Mouse (Mus musculus) small intestine, adult 2 months (tissue): ENCODE data around the gene Gm36210. TPM values are rescaled to one million over a fixed set of nuclear protein-coding genes. Genes with fewer than 3 reads are reported as not detected.
"Not testable (repeated sequence)": the region's sequence is repeated elsewhere in the genome, so short reads cannot be mapped to it uniquely, and the experiment has no call there.

Source experiments
- H3K27ac ChIP-seq: fragments of 200-500 bp; 2 replicates; pipeline ENCODE4 v1.5.1; 2012; ENCODE audit warnings: low read depth, low read length, control low read depth, inconsistent platforms; ENCODE audit not compliant: insufficient read depth
- H3K27me3 ChIP-seq: fragments of 200-500 bp; 2 replicates; pipeline ENCODE4 v1.6.1; 2012; ENCODE audit warnings: mild to moderate bottlenecking, moderate library complexity, low read length, inconsistent platforms; ENCODE audit not compliant: control insufficient read depth, insufficient read depth
- H3K36me3 ChIP-seq: fragments of 200-500 bp; 2 replicates; pipeline ENCODE4 v1.6.1; 2012; ENCODE audit warnings: mild to moderate bottlenecking, low read length, control low read depth, inconsistent platforms; ENCODE audit not compliant: control insufficient read depth, insufficient read depth
- H3K4me1 ChIP-seq: fragments of 200-500 bp; 2 replicates; pipeline ENCODE4 v1.6.1; 2012; ENCODE audit warnings: low read length, inconsistent platforms, mixed read lengths; ENCODE audit not compliant: control insufficient read depth, insufficient read depth, insufficient read length
- H3K4me3 ChIP-seq: fragments of 200-500 bp; 2 replicates; pipeline ENCODE4 v1.5.1; 2012; ENCODE audit warnings: low read depth, mild to moderate bottlenecking, control low read depth, inconsistent platforms, low read length, moderate library complexity
- CTCF ChIP-seq: fragments of 200-500 bp; IDR thresholded peaks from 2 replicates; pipeline ENCODE4 v1.5.1; 2012; ENCODE audit warnings: low read depth, mild to moderate bottlenecking, control low read depth, inconsistent platforms, low read length, moderate library complexity, mixed read lengths; ENCODE audit not compliant: insufficient replicate concordance, insufficient read length; ENCODE audit errors: extremely low read depth
- POLR2A ChIP-seq: fragments of 200-500 bp; IDR thresholded peaks from 2 replicates; pipeline ENCODE4 v1.6.1; 2012; ENCODE audit warnings: low read depth, mild to moderate bottlenecking, control low read depth, inconsistent platforms, low read length, moderate library complexity
- WGBS: fragments of 180-500 bp; shearing (Covaris S2); methylation state at CpG from one replicate; pipeline ENCODE4 v1.1.7; 2018; 5-methylcytosine and 5-hydroxymethylcytosine counted together
- polyA plus RNA-seq: library from polyadenylated mRNA; depleted of rRNA; stranded (reverse); fragments of >200 nt; gene quantifications from 2 replicates; pipeline ENCODE4 v1.2.3, GENCODE M21; 2012

Gm36210 gene
- polyA plus RNA-seq, 1 experiment: not detected

DNA sequence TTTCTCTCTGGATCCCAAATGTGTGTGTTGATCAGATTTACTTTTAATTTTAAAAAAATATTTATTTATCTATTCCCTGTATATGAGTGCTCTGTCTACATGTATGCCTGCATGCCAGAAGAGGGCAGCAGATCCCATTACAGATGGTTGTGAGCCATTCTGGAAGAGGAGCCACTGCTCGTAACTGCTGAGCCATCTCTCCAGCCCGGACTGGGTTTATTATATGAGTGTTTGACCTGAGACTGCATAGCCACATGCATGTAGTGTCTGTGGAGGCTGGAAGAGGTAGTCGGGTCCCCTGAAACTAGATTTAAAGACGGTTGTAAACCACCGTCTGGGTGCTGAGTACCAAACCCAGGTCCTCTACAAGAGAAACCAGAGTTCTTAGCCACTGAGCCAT is 41.2 kb downstream of the Gm36210 start:
- TF ChIP-seq POLR2A (no peak), CTCF (peak; percentile 51; the same call in 1 of the 2 replicates)
- H3K4me3 ChIP-seq: peak overlapping the region; percentile 69
- H3K27me3 ChIP-seq: no peaks in the 10 kb centered on the region
- 59% methylated on average over 5 of the region's 5 CpGs for WGBS
- H3K27ac ChIP-seq: peak overlapping the region; percentile 58
- H3K36me3 ChIP-seq: no peaks in the 10 kb centered on the region
- H3K4me1 ChIP-seq: peaks cover 6% of the 10 kb centered on the region; the same call in 1 of the 2 replicates

DNA sequence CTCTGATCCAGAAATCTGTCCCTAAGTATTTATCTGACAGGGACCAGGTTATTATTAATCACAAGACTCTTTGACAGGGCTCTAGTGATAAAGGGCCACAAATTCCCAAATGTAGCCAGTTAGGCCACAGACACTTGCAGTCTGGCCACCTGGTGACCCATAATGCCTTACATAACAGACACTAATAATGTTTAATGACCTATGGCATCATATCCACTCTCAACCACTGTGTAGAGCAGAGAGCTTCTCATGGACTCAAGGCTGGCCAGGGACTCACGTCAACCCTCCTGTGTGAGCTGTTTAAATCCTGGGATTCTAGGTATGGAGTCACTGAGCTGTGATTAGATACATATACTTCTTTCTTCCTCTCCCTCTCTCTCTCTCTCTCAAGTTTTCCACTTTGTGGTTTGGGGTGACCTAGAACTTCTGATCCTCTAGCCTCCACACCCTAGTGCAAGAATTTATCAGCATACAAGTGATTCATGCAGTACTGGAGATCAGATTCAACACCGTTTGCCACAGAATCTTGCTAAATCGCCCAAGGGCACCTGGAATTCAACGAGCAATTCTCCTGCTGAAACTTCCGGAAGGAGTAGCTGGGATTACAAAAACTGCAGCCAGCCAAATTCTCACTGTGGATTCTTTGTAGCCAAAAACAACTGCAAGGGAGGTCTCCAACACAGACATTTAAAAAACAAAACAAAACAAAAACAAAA is 42.0 kb downstream of the Gm36210 start:
- Histone ChIP-seq H3K27me3 (no peaks in the 10 kb centered on the region), H3K27ac (no peak overlapping the region), H3K4me1 (peaks cover 6% of the 10 kb centered on the region; the same call in 1 of the 2 replicates), H3K36me3 (no peaks in the 10 kb centered on the region), H3K4me3 (no peak overlapping the region)
- no peak for TF ChIP-seq POLR2A
- no peak for TF ChIP-seq CTCF
- WGBS: 81% methylated on average over 5 of the region's 5 CpGs

DNA sequence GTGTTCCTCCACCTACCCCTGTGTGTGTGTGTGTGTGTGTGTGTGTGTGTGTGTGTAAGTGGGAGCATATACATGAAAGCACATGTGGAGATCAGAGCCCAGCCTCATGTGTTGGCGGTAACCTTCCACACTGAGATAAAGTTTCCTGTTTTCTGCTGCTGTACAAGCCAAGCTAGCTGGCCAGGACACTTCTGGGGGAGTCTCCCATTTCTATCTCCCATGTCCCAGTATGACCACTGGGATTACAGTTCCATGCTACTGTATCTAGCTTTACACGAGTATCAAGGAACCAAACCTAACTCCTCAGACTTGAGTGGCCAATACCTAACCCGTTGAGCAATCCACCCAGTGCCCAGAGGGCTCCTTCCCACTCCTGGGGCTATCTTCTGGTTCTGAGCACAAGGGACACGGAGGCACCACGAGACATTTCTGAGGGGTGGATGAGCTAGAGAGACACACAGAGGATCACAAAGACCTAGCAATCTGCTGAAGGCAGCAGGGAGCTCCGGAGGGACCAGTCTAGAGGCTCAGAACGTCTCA is 42.7 kb downstream of the Gm36210 start:
- Histone ChIP-seq H3K36me3 (no peaks in the 10 kb centered on the region), H3K4me1 (peaks cover 6% of the 10 kb centered on the region; the same call in 1 of the 2 replicates), H3K4me3 (no peak overlapping the region), H3K27me3 (no peaks in the 10 kb centered on the region), H3K27ac (peak overlapping the region; percentile 45; the same call in 1 of the 2 replicates)
- 84% methylated on average over 7 of the region's 7 CpGs for WGBS
- TF ChIP-seq CTCF (no peak), POLR2A (no peak)

- no peaks in the 10 kb centered on the region for H3K27me3 ChIP-seq
- no peak for TF ChIP-seq POLR2A
- TF ChIP-seq CTCF: no peak
- no peaks in the 10 kb centered on the region for H3K36me3 ChIP-seq
- peaks cover 6% of the 10 kb centered on the region; the same call in 1 of the 2 replicates for H3K4me1 ChIP-seq
- peak overlapping the region; percentile 45; the same call in 1 of the 2 replicates for H3K27ac ChIP-seq
- no peak overlapping the region for H3K4me3 ChIP-seq
- WGBS: 10% methylated on average over 1 of the region's 1 CpGs
These were observed 43.3 kb downstream of the Gm36210 start for GRCm38 (mm10) chr7:4863041-4863440.

DNA sequence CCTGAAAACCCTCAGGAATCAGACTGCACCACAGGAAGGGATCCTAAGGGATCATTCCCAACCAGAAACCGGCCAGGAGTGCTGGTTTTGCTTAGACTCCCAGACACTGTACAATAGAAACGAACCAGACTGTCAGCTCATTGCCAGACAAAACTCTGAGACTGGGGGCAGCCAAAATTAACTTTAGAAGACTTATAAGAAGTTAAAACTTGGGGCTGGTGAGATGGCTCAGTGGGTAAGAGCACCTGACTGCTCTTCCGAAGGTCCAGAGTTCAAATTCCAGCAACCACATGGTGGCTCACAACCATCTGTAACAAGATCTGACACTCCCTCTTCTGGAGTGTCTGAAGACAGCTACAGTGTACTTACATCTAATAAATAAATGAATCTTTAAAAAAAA is 45.4 kb downstream of the Gm36210 start:
- not testable (repeated sequence) for H3K36me3 ChIP-seq, H3K27ac ChIP-seq, H3K4me1 ChIP-seq, H3K4me3 ChIP-seq, H3K27me3 ChIP-seq
- 53% methylated on average over 3 of the region's 3 CpGs for WGBS

- 31% methylated on average over 12 of the region's 12 CpGs for WGBS
- H3K36me3 ChIP-seq: no peaks in the 10 kb centered on the region
- H3K4me3 ChIP-seq: no peak overlapping the region
- no peaks in the 10 kb centered on the region for H3K27me3 ChIP-seq
- H3K4me1 ChIP-seq: peaks cover 3% of the 10 kb centered on the region; the same call in 1 of the 2 replicates
- H3K27ac ChIP-seq: no peak overlapping the region
- TF ChIP-seq CTCF: no peak
- TF ChIP-seq POLR2A: no peak
These were observed 46.8 kb downstream of the Gm36210 start for GRCm38 (mm10) chr7:4859418-4859978.

- Histone ChIP-seq H3K27ac (no peak overlapping the region), H3K27me3 (no peaks in the 10 kb centered on the region), H3K4me3 (no peak overlapping the region), H3K36me3 (no peaks in the 10 kb centered on the region), H3K4me1 (no peaks in the 10 kb centered on the region)
- no peak for TF ChIP-seq POLR2A
- 72% methylated on average over 7 of the region's 7 CpGs for WGBS
These were observed 49.0 kb downstream of the Gm36210 start for GRCm38 (mm10) chr7:4857321-4857720.
